Mouse (Mus musculus): ENCODE results near the gene Lepr. TPM values are rescaled to one million over a fixed set of nuclear protein-coding genes. Genes with fewer than 3 reads are reported as not detected.

The Lepr gene
- polyA plus RNA-seq (2015; fragmentation: Illumina TruSeq; extraction: RNeasy Lipid Tissue Mini Kit (QIAGEN cat#74804); ENCODE audit: insufficient read depth, low replicate concordance), result 28.4 TPM

DNA sequence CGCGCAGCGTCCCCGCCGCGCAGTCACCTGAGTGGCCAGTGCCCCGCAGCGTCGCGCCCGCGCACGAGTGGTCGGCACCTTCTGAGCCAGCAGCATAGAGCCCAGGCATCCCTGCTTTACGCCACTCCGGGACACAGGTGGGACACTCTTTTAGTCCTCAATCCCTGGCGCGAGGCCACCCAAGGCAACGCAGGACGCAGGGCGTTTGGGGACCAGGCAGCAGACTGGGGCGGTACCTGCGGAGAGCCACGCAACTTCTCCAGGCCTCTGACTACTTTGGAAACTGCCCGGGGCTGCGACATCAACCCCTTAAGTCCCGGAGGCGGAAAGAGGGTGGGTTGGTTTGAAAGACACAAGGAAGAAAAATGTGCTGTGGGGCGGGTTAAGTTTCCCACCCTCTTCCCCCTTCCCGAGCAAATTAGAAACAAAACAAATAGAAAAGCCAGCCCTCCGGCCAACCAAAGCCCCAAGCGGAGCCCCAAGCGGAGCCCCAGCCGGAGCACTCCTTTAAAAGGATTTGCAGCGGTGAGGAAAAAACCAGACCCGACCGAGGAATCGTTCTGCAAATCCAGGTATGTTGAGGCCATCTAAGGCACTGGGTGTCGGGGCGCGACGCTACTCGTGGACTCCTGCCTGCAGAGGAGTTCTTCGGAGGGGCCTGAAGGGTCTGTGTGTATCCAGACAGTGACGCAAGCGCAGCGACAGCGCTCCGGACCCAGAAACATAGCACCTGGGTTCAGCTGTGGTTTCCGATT is at the start of gene Lepr:
Gene Lepr, plus strand, starts transcription at position 38 of the 755 bp plus-strand sequence.

GRCm38 (mm10) chr4:101843923-101844322 is 126.7 kb downstream of the Lepr start, which contains the start of gene B020004J07Rik:
Gene B020004J07Rik (minus strand): TSS chr4:101844023.

Other genes with a start within 250 kb of the Lepr start
- 4.7 TPM for gene Dnajc6, start 220.8 kb upstream of the Lepr start, polyA plus RNA-seq (2015; fragmentation: Illumina TruSeq; extraction: RNeasy Lipid Tissue Mini Kit (QIAGEN cat#74804); ENCODE audit: insufficient read depth, low replicate concordance)
- 107 TPM for gene Leprot, start 69.7 kb upstream of the Lepr start, polyA plus RNA-seq (2015; fragmentation: Illumina TruSeq; extraction: RNeasy Lipid Tissue Mini Kit (QIAGEN cat#74804); ENCODE audit: insufficient read depth, low replicate concordance)
- gene B020004J07Rik, start 126.6 kb downstream of the Lepr start, polyA plus RNA-seq (2015; fragmentation: Illumina TruSeq; extraction: RNeasy Lipid Tissue Mini Kit (QIAGEN cat#74804); ENCODE audit: insufficient read depth, low replicate concordance), result not detected
- gene C130073F10Rik, start 176.4 kb downstream of the Lepr start, polyA plus RNA-seq (2015; fragmentation: Illumina TruSeq; extraction: RNeasy Lipid Tissue Mini Kit (QIAGEN cat#74804); ENCODE audit: insufficient read depth, low replicate concordance), result not detected
- gene Gm12800, start 191.7 kb downstream of the Lepr start, polyA plus RNA-seq (2015; fragmentation: Illumina TruSeq; extraction: RNeasy Lipid Tissue Mini Kit (QIAGEN cat#74804); ENCODE audit: insufficient read depth, low replicate concordance), result not detected
- gene Gm12794, start 223.0 kb downstream of the Lepr start, polyA plus RNA-seq (2015; fragmentation: Illumina TruSeq; extraction: RNeasy Lipid Tissue Mini Kit (QIAGEN cat#74804); ENCODE audit: insufficient read depth, low replicate concordance), result not detected

Measured in spleen, adult 10 weeks (tissue).